In the genomic region with DNA sequence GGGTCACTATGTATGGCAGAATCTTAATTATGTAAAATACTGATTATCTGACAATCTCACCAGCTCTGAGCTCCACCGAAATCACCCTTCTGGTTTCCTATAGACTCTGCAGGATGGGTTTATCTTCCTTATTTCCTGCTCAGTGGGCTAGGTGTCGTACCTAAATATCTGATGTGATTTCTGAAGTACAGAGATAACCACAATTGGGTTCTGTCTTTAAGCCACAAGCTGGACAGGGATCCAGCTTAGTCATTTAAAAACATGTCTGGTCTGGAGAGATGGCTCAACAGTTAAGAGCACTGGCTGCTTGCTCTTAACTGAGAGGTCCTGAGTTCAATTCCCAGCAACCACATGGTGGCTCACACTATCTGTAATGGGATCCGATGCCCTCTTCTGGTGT, we compare ENCODE assay signal across 39 mouse cellular contexts. TPM values are rescaled to one million over a fixed set of nuclear protein-coding genes. Genes with fewer than 3 reads are reported as not detected.
"Had no signal": no experiment of that assay in that cellular context is flagged by ENCODE, and none has a peak within 500 bp of the region (broad histone marks: within the 10 kb centered on the region; RNA-seq: fewer than 3 reads in every experiment).

No protein-coding gene starts in this region.

- H3K36me3 ChIP-seq: intestine, embryonic 15.5 days; limb, embryonic 10.5 days; limb, embryonic 12.5 days; liver, embryonic 13.5 days; liver, embryonic 15.5 days had no signal

- H3K27me3 ChIP-seq: intestine, embryonic 15.5 days; limb, embryonic 12.5 days; liver, embryonic 13.5 days; liver, embryonic 15.5 days had no signal

- ATAC-seq: hindbrain, embryonic 16.5 days; inflammation-experienced regulatory T-cells, adult 6 months; intestine, embryonic 15.5 days; intestine, postnatal 0 days had no signal

- DNase-seq: gastrocnemius, adult 2 months; gastrocnemius, postnatal 10 days; gastrocnemius, postnatal 25 days; heart, adult 2 months; heart, postnatal 10 days; heart, postnatal 4 days; kidney, adult 18-20 months; kidney, adult 8-10 months; kidney, postnatal 10 days; kidney, postnatal 25 days; kidney, postnatal 4 days; liver; liver, embryonic 13.5 days had no signal

- H3K9ac ChIP-seq: hindbrain, embryonic 14.5 days; intestine, embryonic 15.5 days; limb, embryonic 12.5 days; liver, embryonic 13.5 days; liver, embryonic 15.5 days had no signal

- H3K4me1 ChIP-seq: limb, embryonic 12.5 days had no signal

- H3K9me3 ChIP-seq: intestine, embryonic 15.5 days; limb, embryonic 10.5 days; limb, embryonic 12.5 days; liver, embryonic 13.5 days; liver, embryonic 15.5 days had no signal

- H3K4me3 ChIP-seq: gastrocnemius, adult 2 months; heart, adult 2 months; intestine, embryonic 15.5 days; left cerebral cortex, adult 2 months; limb, embryonic 10.5 days; limb, embryonic 12.5 days; liver, embryonic 13.5 days; liver, embryonic 15.5 days had no signal

- H3K4me2 ChIP-seq: heart, embryonic 11.5 days; hindbrain, embryonic 14.5 days; intestine, embryonic 15.5 days; limb, embryonic 12.5 days; liver, embryonic 11.5 days; liver, embryonic 13.5 days; liver, embryonic 15.5 days had no signal

- H3K27ac ChIP-seq: gastrocnemius, adult 2 months; heart, adult 2 months; hindbrain, embryonic 14.5 days; intestine, embryonic 15.5 days; left cerebral cortex, adult 2 months; limb, embryonic 10.5 days; limb, embryonic 12.5 days; liver, embryonic 13.5 days; liver, embryonic 15.5 days had no signal

RNA-seq across cellular contexts. Expression of a gene that starts 16.8 kb away (rescaled TPM):
- total RNA-seq: gastrocnemius, adult 2 months; gastrocnemius, postnatal 10 days; gastrocnemius, postnatal 25 days; gastrocnemius, postnatal 4 days; granulocyte monocyte progenitor cell, adult 5-6 weeks; heart, adult 2 months; heart, postnatal 10 days; heart, postnatal 25 days; heart, postnatal 4 days; layer of hippocampus, adult 8-10 months; layer of hippocampus, postnatal 10 days; layer of hippocampus, postnatal 25 days; left cerebral cortex, adult 2 months; left cerebral cortex, postnatal 14 days; left cerebral cortex, postnatal 36 days had no signal
- polyA plus RNA-seq: frontal cortex, adult 2 months; heart, adult 2 months; heart, embryonic 11.5 days; heart, embryonic 14.5 days; heart, embryonic 16.5 days; hindbrain, embryonic 11.5 days; hindbrain, embryonic 14.5 days; hindbrain, embryonic 16.5 days; inflammation-experienced regulatory T-cells, adult 6 months; intestine, embryonic 15.5 days; intestine, postnatal 0 days; kidney, embryonic 14.5 days; kidney, embryonic 16.5 days; limb, embryonic 10.5 days; limb, embryonic 12.5 days; limb, embryonic 14.5 days; liver, embryonic 11.5 days; liver, embryonic 13.5 days; liver, embryonic 15.5 days had no signal

RNA-seq across cellular contexts. Expression of a gene that starts 36.8 kb away (rescaled TPM):
- total RNA-seq: gastrocnemius, postnatal 25 days; granulocyte monocyte progenitor cell, adult 5-6 weeks had no signal
- polyA plus RNA-seq: inflammation-experienced regulatory T-cells, adult 6 months had no signal
